13 mouse cellular contexts compared by ENCODE assay signal in genomic region chr13:102774786-102775201, GRCm38 (mm10).
DNase-seq lines count a peak whose midpoint lies in the region; ATAC-seq lines count a peak whose summit lies in the region.
"Had no signal": no experiment of that assay in that cellular context is flagged by ENCODE, and none has a peak within 500 bp of the region (broad histone marks: within the 10 kb centered on the region; RNA-seq: fewer than 3 reads in every experiment).

No protein-coding gene starts in this region.

- H3K4me1 ChIP-seq in midbrain, embryonic 14.5 days (ENCODE audit: control insufficient read depth, insufficient read depth, low read length): no peaks in the 10 kb centered on the region
- H3K4me1 ChIP-seq in midbrain, embryonic 16.5 days (ENCODE audit: control insufficient read depth, insufficient read depth, low read length): no peaks in the 10 kb centered on the region
- peaks cover 18% of the 10 kb centered on the region for H3K4me1 ChIP-seq in hindbrain, embryonic 13.5 days (replicated peaks)
- peaks cover 18% of the 10 kb centered on the region for H3K4me1 ChIP-seq in neural tube, embryonic 15.5 days

- H3K4me2 ChIP-seq in midbrain, embryonic 14.5 days (ENCODE audit: low read length): no peak overlapping the region
- H3K4me2 ChIP-seq in midbrain, embryonic 16.5 days (ENCODE audit: low read length): no peak overlapping the region
- no peak overlapping the region for H3K4me2 ChIP-seq in hindbrain, embryonic 13.5 days
- 0 out of 2 replicates have a peak overlapping the region, but pooled peaks have one; percentile 11 for H3K4me2 ChIP-seq in neural tube, embryonic 15.5 days
- H3K4me2 ChIP-seq: lung, embryonic 15.5 days had no signal

- H3K9ac ChIP-seq in midbrain, embryonic 14.5 days (replicated peaks; ENCODE audit: low read length): no peak overlapping the region
- H3K9ac ChIP-seq in midbrain, embryonic 16.5 days (ENCODE audit: low read depth, low read length): no peak overlapping the region
- H3K9ac ChIP-seq in hindbrain, embryonic 13.5 days: no peak overlapping the region
- H3K9ac ChIP-seq in neural tube, embryonic 15.5 days (replicated peaks): no peak overlapping the region
- H3K9ac ChIP-seq: lung, embryonic 15.5 days had no signal

- no peak overlapping the region for H3K4me3 ChIP-seq in midbrain, embryonic 14.5 days (replicated peaks; ENCODE audit: low read depth, low read length)
- H3K4me3 ChIP-seq in midbrain, embryonic 16.5 days (ENCODE audit: low read depth, low read length): no peak overlapping the region
- H3K4me3 ChIP-seq in hindbrain, embryonic 13.5 days: no peak overlapping the region
- H3K4me3 ChIP-seq in neural tube, embryonic 15.5 days (replicated peaks): no peak overlapping the region
- H3K4me3 ChIP-seq: lung, embryonic 15.5 days had no signal

- H3K36me3 ChIP-seq in midbrain, embryonic 14.5 days (ENCODE audit: control insufficient read depth, insufficient read depth, low read length): 0 out of 2 replicates have a peak, but pooled peaks cover 3% of the 10 kb centered on the region
- H3K36me3 ChIP-seq in midbrain, embryonic 16.5 days (ENCODE audit: control insufficient read depth, insufficient read depth, low read length): no peaks in the 10 kb centered on the region; the same call in 1 of the 2 replicates
- H3K36me3 ChIP-seq in hindbrain, embryonic 13.5 days: peaks cover 5% of the 10 kb centered on the region; the same call in 1 of the 2 replicates
- H3K36me3 ChIP-seq in neural tube, embryonic 15.5 days: no peaks in the 10 kb centered on the region

- no peaks in the 10 kb centered on the region for H3K9me3 ChIP-seq in midbrain, embryonic 14.5 days (ENCODE audit: control insufficient read depth, low read length)
- no peaks in the 10 kb centered on the region for H3K9me3 ChIP-seq in midbrain, embryonic 16.5 days (replicated peaks; ENCODE audit: control insufficient read depth, low read length, poor library complexity, severe bottlenecking)
- H3K9me3 ChIP-seq in hindbrain, embryonic 13.5 days: no peaks in the 10 kb centered on the region
- H3K9me3 ChIP-seq in neural tube, embryonic 15.5 days (replicated peaks): no peaks in the 10 kb centered on the region
- H3K9me3 ChIP-seq: lung, embryonic 15.5 days had no signal

- DNase-seq in adrenal gland, postnatal 10 days: peak; percentile 42
- DNase-seq in adrenal gland, adult 2 months: no peak
- peak; percentile 24 for DNase-seq in midbrain, embryonic 14.5 days
- no peak for DNase-seq in right cerebral cortex, adult 18-20 months
- DNase-seq in left cerebral cortex, postnatal 36 days (ENCODE audit: low spot score in 2 of 2): no peak
- DNase-seq: cerebellum, postnatal 14 days; heart, adult 18-20 months; layer of hippocampus, adult 9-11 months; thymus, postnatal 25 days had no signal

- H3K27ac ChIP-seq in midbrain, embryonic 14.5 days (replicated peaks; ENCODE audit: low read depth, low read length): no peak overlapping the region
- no peak overlapping the region for H3K27ac ChIP-seq in midbrain, embryonic 16.5 days (ENCODE audit: low read length)
- 0 out of 2 replicates have a peak overlapping the region, but pooled peaks have one; percentile 23 for H3K27ac ChIP-seq in hindbrain, embryonic 13.5 days
- peak overlapping the region; percentile 38; the same call in 1 of the 2 replicates for H3K27ac ChIP-seq in neural tube, embryonic 15.5 days (replicated peaks)
- H3K27ac ChIP-seq: lung, embryonic 15.5 days had no signal

- intact Hi-C loops in left cerebral cortex, postnatal 36 days (cut with DNase I): no loop called here

- H3K27me3 ChIP-seq in midbrain, embryonic 14.5 days (ENCODE audit: control insufficient read depth, insufficient read depth, low read length): no peaks in the 10 kb centered on the region
- no peaks in the 10 kb centered on the region for H3K27me3 ChIP-seq in midbrain, embryonic 16.5 days (ENCODE audit: control insufficient read depth, insufficient read depth, low read depth, low read length)
- no peaks in the 10 kb centered on the region for H3K27me3 ChIP-seq in hindbrain, embryonic 13.5 days
- 0 out of 2 replicates have a peak, but pooled peaks cover 3% of the 10 kb centered on the region for H3K27me3 ChIP-seq in neural tube, embryonic 15.5 days (replicated peaks)
- H3K27me3 ChIP-seq: lung, embryonic 15.5 days had no signal

- WGBS in midbrain, embryonic 14.5 days: 70% methylated on average over 7 of the region's 7 CpGs
- 58% methylated on average over 7 of the region's 7 CpGs for WGBS in midbrain, embryonic 16.5 days
- WGBS in hindbrain, embryonic 13.5 days: 35% methylated on average over 7 of the region's 7 CpGs
- 20% methylated on average over 7 of the region's 7 CpGs for WGBS in neural tube, embryonic 15.5 days

- ATAC-seq in midbrain, embryonic 14.5 days (ENCODE audit: low FRiP score, low TSS enrichment): no peak
- ATAC-seq in midbrain, embryonic 16.5 days: no peak
- ATAC-seq in hindbrain, embryonic 13.5 days (ENCODE audit: low FRiP score): peak; percentile 46; the same call in 1 of the 2 replicates
- ATAC-seq in neural tube, embryonic 15.5 days (ENCODE audit: low FRiP score): peak; percentile 65; the same call in 1 of the 2 replicates

Comparison
In these comparisons a context has a peak if more than half of its experiments do, and no peak if none do; other contexts are left out.
1. DNase-seq: peak in adrenal gland, postnatal 10 days (single experiment) and midbrain, embryonic 14.5 days (single experiment); none in adrenal gland, adult 2 months (single experiment), right cerebral cortex, adult 18-20 months (single experiment) and left cerebral cortex, postnatal 36 days (0 of 2).
2. ATAC-seq: peak in hindbrain, embryonic 13.5 days (single experiment) and neural tube, embryonic 15.5 days (single experiment); none in midbrain, embryonic 14.5 days (single experiment) and midbrain, embryonic 16.5 days (single experiment).
3. H3K27ac ChIP-seq: peak in hindbrain, embryonic 13.5 days (single experiment) and neural tube, embryonic 15.5 days (single experiment); none in midbrain, embryonic 14.5 days (single experiment) and midbrain, embryonic 16.5 days (single experiment).